Mouse (Mus musculus): ENCODE measurements around the gene Lrrc74a. TPM values are rescaled to one million over a fixed set of nuclear protein-coding genes. Genes with fewer than 3 reads are reported as not detected.

Lrrc74a gene
- polyA plus RNA-seq, 1 experiment from 2014 or later, result not detected

DNA sequence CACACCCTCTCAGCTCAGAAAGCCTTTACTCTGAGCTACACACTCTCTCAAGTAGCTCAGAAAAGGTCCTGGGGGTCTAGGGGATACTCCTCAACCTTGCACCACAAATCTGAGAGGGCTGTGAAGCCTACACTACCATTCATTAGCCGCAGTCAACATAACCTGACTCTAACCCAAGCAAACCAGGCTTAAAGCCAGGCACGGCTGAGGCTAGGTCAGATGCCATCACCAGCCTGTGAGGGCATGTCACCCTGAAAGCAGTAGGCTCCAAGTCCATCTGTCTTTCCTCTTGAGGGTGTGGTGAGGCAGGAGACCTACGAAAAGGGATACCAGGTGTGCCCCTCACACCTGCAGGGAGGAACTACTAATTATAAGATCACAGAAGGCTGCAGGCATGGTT, 62.2 kb downstream of the Lrrc74a start:
- ChIA-PET POLR2A (interaction anchor here (0.9 to 1.1 kb wide), 3 partner anchors 86 to 109 kb away, joined by 3 to 8 read pairs (median 5); no protein-coding TSS in a partner anchor), CTCF (interaction anchor here (0.7 to 9.7 kb wide), 15 partner anchors 17 to 128 kb away, joined by 3 to 76 read pairs (median 5); no protein-coding TSS in a partner anchor)
- DNase-seq (ENCODE audit: low read depth, low spot score) (no peak), ATAC-seq (no peak)
- no peaks in the 10 kb centered on the region for H3K27me3 ChIP-seq
- in situ Hi-C loops (cut with MboI; ENCODE audit: low pct_unique_long_range_greater_than_20kb), result loop anchor here (5.0 kb wide), 2 partner anchors 36 to 111 kb away; no protein-coding TSS in a partner anchor
- no peak for TF ChIP-seq CTCF (IDR thresholded peaks at IDR 0.05)

DNA sequence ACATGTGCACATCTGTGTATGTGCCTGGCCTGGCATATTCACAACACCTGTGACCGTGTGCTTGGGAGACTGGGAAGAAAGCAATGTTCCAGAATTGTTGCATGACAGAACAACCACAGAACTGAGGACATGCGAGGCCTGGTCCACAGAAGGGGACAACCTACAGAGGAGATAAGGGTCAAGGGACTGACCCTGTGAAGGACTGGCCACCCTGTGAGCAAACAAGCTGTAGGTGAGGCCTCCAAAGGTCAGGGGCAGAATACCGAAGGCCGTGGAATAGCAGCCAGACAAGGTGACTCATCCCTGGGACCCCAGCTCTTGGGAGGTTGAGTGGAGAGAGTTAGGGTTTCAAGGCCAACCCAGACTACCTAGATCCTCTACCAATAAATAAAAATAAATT, 63.6 kb downstream of the Lrrc74a start:
- no peak for TF ChIP-seq CTCF (IDR thresholded peaks at IDR 0.05)
- no peaks in the 10 kb centered on the region for H3K27me3 ChIP-seq
- DNase-seq (ENCODE audit: low read depth, low spot score), result no peak
- in situ Hi-C loops (cut with MboI; ENCODE audit: low pct_unique_long_range_greater_than_20kb), result loop anchor here (5.0 kb wide), 2 partner anchors 35 to 110 kb away; no protein-coding TSS in a partner anchor
- ChIA-PET POLR2A (interaction anchor here (0.6 to 2.1 kb wide), 3 partner anchors 24 to 85 kb away, joined by 3 to 7 read pairs (median 5); no protein-coding TSS in a partner anchor), CTCF (interaction anchor here (1.3 to 9.7 kb wide), 6 partner anchors 27 to 126 kb away, joined by 4 to 76 read pairs (median 35); no protein-coding TSS in a partner anchor)
- ATAC-seq, result no peak

DNA sequence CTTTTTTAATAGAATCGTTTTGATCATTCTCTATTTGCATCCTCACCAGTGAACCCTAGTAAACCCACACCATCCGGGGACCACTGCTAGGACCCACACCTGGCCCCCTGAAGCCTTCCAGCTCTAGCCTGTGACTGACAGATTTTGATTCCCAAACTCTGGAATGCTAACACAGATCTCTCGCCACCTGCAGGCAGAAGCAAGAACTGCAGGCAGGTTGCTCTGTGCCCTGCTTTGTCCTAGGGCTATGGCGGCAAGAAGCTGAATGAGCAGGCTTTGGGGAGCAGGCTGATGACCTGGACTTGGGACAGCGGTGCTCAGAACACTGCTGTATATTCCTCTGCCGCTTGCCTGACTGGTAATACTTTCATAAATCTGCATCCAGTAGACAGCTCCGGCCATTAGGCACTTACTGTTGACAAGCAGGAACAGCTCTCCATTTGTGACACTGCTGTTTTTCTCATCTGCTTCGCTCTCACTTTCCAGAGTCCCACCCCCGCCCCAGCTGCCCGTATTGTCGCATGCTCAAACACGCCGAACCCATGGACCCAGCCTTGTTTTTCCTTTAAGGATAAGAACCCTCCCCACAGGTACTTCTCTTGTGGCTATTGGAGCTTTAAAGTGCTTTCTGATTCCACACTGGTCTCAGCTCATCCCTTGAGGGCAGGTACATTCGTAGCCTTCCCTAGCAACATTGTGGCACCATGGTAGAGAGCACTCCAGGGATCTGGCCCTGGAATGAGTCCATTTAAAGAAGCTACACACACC, 64.8 kb downstream of the Lrrc74a start:
- ChIA-PET CTCF (interaction anchor here (0.7 to 9.7 kb wide), 26 partner anchors 8 to 146 kb away, joined by 3 to 76 read pairs (median 5); no protein-coding TSS in a partner anchor), POLR2A (interaction anchor here (0.6 to 2.1 kb wide), 9 partner anchors 15 to 1690 kb away, joined by 3 to 9 read pairs (median 4); no protein-coding TSS in a partner anchor)
- in situ Hi-C loops (cut with MboI; ENCODE audit: low pct_unique_long_range_greater_than_20kb), result loop anchor here (5.0 kb wide), 2 partner anchors 33 to 108 kb away; no protein-coding TSS in a partner anchor
- no peak for ATAC-seq
- no peaks in the 10 kb centered on the region for H3K27me3 ChIP-seq
- DNase-seq (ENCODE audit: low read depth, low spot score), result no peak
- no peak for TF ChIP-seq CTCF (IDR thresholded peaks at IDR 0.05)

DNA sequence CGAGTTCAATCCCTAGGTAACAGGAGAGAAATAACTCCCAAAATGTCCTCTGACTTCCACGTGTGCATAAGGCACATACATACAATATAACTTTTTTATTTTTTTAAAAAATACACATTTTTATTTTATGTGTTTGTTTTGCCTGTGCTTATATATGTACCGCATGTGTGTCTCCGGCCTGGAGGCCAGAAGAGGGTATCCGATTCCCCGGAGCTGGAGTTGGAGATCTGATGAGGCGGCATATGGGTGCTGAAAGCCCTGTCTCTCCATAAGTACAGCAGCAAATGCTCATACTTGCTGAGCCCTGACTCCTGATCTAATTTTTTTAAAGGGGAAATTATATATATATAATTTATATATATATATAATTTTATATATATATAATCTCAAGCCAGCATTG, 65.6 kb downstream of the Lrrc74a start:
- DNase-seq (ENCODE audit: low read depth, low spot score), result no peak
- CTCF ChIA-PET, result interaction anchor here (1.0 to 9.7 kb wide), 12 partner anchors 9 to 114 kb away, joined by 3 to 76 read pairs (median 6); no protein-coding TSS in a partner anchor
- in situ Hi-C loops (cut with MboI; ENCODE audit: low pct_unique_long_range_greater_than_20kb), result loop anchor here (5.0 kb wide), 2 partner anchors 33 to 108 kb away; no protein-coding TSS in a partner anchor
- no peak for ATAC-seq
- no peak for TF ChIP-seq CTCF (IDR thresholded peaks at IDR 0.05)
- H3K27me3 ChIP-seq, result no peaks in the 10 kb centered on the region
- POLR2A ChIA-PET, result interaction anchor here (0.9 to 4.5 kb wide), 9 partner anchors 15 to 107 kb away, joined by 3 to 20 read pairs (median 7); no protein-coding TSS in a partner anchor

DNA sequence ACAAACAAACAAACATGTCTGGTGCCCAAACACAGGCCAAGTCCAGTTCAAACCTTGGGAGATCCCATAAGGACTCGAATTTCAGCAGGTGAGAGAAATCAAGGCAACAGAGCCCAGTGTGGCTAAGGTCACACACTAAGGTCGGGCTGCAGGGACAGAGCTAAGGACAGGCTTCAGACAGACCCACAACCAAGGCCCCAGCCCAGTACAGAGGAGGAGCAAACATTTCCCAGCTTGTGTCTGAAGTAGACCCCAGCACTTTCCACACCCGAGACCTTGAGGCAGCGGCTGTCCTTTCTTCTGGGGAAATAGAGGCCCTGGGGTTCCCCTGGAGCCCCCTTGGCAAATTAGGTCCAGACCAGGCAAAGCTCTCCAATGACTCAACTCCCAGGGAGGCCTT, 66.2 kb downstream of the Lrrc74a start:
- CTCF ChIA-PET, result interaction anchor here (1.8 to 9.7 kb wide), 7 partner anchors 24 to 123 kb away, joined by 4 to 76 read pairs (median 10); no protein-coding TSS in a partner anchor
- TF ChIP-seq CTCF (IDR thresholded peaks at IDR 0.05), result no peak
- POLR2A ChIA-PET, result interaction anchor here (0.8 to 4.5 kb wide), 7 partner anchors 14 to 95 kb away, joined by 3 to 22 read pairs (median 9); no protein-coding TSS in a partner anchor
- no peak for DNase-seq (ENCODE audit: low read depth, low spot score)
- in situ Hi-C loops (cut with MboI; ENCODE audit: low pct_unique_long_range_greater_than_20kb), result no loop called here
- ATAC-seq, result no peak
- H3K27me3 ChIP-seq, result no peaks in the 10 kb centered on the region

DNA sequence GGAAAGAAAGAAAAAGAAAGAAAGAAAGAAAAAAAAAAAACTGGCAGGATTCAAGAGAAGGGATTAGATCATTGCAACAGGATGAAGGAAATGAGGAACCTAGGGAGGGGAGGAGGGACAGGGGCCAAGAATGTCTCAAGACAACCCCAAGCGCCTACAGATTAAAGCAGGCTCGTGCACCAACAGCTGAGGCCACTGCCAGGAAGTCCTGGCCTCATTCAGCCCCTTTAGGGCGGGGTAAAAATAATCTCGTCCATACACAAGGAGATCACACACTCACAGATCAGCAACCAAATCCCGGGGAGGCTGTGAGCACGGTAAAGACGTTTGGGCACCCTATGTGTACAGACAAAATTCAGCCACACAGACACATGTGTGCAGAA, 66.6 kb downstream of the Lrrc74a start:
- H3K27me3 ChIP-seq, result no peaks in the 10 kb centered on the region
- ATAC-seq (peak; percentile 56), DNase-seq (ENCODE audit: low read depth, low spot score) (no peak)
- CTCF ChIA-PET, result interaction anchor here (1.8 to 9.7 kb wide), 7 partner anchors 24 to 123 kb away, joined by 4 to 76 read pairs (median 10); no protein-coding TSS in a partner anchor
- TF ChIP-seq CTCF (IDR thresholded peaks at IDR 0.05), result no peak
- in situ Hi-C loops (cut with MboI; ENCODE audit: low pct_unique_long_range_greater_than_20kb), result no loop called here
- POLR2A ChIA-PET, result interaction anchor here (0.6 to 4.5 kb wide), 10 partner anchors 14 to 135 kb away, joined by 3 to 22 read pairs (median 6); no protein-coding TSS in a partner anchor

DNA sequence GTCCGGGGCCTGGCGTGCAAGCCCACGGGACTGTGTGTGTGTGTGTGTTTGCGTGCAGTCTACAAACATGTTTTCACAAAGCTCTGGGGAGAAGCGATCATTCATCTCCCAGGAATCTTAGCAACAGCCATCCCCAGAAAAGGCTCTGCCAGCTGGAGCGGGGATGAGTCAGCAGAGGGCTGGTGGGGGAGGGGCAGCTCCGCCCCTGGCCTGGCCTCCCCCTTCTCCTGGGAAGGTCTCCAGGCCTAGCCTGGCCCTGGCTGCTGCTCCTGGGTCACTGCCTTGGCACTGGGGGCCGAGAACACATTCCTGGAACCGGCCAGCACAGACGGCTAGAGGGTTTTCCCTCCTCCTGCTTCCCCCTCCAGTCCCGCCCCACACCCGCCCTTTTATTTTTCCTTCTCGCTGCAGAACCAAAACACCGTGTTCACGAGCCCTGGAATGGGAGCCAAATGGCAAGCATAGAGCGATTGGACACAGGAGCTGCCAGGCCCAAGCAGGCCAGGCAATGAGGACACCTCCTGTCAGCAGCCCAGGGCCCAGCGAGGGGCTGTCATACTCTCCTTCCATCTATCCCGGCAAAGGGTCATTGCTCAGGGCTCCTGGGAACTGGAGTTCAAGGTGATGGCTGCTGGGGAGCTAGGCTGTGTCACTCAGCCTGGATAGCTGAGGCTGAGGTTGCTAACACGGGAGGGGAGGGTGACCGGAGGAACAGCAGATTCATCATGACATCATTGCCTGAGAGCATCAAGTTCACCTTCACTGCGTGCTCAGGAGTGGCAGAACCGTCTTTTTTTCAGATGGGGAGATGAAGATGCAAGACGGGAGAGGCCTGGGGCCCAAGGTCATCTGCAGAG, 67.2 kb downstream of the Lrrc74a start:
- no peaks in the 10 kb centered on the region for H3K27me3 ChIP-seq
- ChIA-PET POLR2A (interaction anchor here (0.6 to 4.5 kb wide), 14 partner anchors 14 to 208 kb away, joined by 3 to 22 read pairs (median 4); no protein-coding TSS in a partner anchor), CTCF (interaction anchor here (1.8 to 9.7 kb wide), 5 partner anchors 23 to 122 kb away, joined by 5 to 76 read pairs (median 10); no protein-coding TSS in a partner anchor)
- peak; percentile 80 for ATAC-seq
- no peak for TF ChIP-seq CTCF (IDR thresholded peaks at IDR 0.05)
- peak; percentile 96 for DNase-seq (ENCODE audit: low read depth, low spot score)
- in situ Hi-C loops (cut with MboI; ENCODE audit: low pct_unique_long_range_greater_than_20kb), result no loop called here

DNA sequence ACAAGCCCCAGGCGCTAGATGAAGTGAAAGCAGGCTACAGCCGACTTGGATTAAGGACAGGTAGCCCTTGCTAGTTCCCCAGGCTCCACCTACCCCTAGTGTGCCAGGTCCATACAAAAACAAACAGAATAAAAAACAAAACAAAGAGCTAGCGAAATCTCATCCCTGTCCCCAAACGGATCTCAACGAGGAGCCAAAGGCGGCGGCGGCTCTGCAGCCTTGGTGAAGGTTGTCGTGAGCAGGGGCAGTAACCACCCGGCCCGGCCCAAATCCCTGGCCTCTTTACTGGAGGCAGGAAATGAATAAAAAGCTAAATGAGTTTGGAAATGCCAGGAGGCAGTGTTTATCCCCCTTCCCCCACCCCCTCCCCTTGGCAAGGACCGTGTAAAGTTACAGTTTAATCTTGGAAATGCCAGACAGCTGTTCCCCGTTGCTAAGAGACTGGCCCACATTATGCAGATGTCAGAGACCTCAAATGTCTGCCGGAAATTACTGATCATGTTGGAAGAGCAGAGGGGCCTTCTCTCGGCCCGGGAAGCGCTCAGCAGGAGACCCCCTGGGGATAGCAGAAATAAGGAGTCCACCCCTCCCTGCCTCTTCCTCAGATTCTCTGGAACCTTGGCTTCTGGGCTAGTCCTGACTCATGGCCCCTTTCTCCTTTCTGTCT, 68.0 kb downstream of the Lrrc74a start:
- no peaks in the 10 kb centered on the region for H3K27me3 ChIP-seq
- ChIA-PET POLR2A (interaction anchor here (0.6 to 4.5 kb wide), 13 partner anchors 13 to 209 kb away, joined by 3 to 22 read pairs (median 4); no protein-coding TSS in a partner anchor), CTCF (interaction anchor here (1.8 to 9.7 kb wide), 4 partner anchors 22 to 122 kb away, joined by 6 to 76 read pairs (median 36); no protein-coding TSS in a partner anchor)
- in situ Hi-C loops (cut with MboI; ENCODE audit: low pct_unique_long_range_greater_than_20kb), result no loop called here
- TF ChIP-seq CTCF (IDR thresholded peaks at IDR 0.05), result no peak
- peak; percentile 19 for ATAC-seq
- peak; percentile 89 for DNase-seq (ENCODE audit: low read depth, low spot score)

DNA sequence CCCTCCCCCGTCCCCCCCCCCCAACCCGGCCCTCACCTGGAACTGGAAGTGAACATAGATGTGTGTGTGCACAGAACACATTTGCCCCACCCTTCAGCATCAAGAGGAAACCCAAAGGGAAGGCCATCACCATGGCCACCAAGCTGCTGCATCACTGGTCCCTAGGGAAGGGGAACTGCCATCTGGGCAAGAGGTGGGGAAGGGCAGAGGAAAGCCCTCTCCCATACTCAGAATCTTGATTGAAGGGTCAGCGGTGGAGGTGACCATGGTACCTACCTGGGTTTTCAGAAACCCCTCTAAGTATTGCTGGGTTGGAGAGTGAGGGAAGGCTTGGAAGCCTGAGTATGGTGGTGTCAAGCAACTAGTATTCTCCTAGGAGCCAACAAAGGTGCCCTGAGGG, 68.7 kb downstream of the Lrrc74a start:
- POLR2A ChIA-PET, result interaction anchor here (1.0 to 4.5 kb wide), 5 partner anchors 13 to 86 kb away, joined by 3 to 22 read pairs (median 4); no protein-coding TSS in a partner anchor
- no peaks in the 10 kb centered on the region for H3K27me3 ChIP-seq
- CTCF ChIA-PET, result interaction anchor here (9.7 kb wide), 1 partner anchor 103 kb away, joined by 76 read pairs; no protein-coding TSS in a partner anchor
- TF ChIP-seq CTCF (IDR thresholded peaks at IDR 0.05), result no peak
- in situ Hi-C loops (cut with MboI; ENCODE audit: low pct_unique_long_range_greater_than_20kb), result no loop called here
- ATAC-seq, result no peak
- DNase-seq (ENCODE audit: low read depth, low spot score), result no peak

Data from Patski (cell line).